Mouse (Mus musculus) myocyte (in vitro differentiated cells): Measurements from ENCODE around the gene Hmga2.

ENCODE experiments used
- POLR2A ChIP-seq: IDR thresholded peaks from one replicate; pipeline ENCODE4 v1.6.1; 2011; ENCODE audit warnings: low read depth, mild to moderate bottlenecking, control low read depth, moderate library complexity; ENCODE audit not compliant: insufficient read length
- POLR2AphosphoS2 ChIP-seq: IDR thresholded peaks from one replicate; pipeline ENCODE4 v1.6.1; 2011; ENCODE audit warnings: low read depth, control low read depth; ENCODE audit not compliant: insufficient read length
- USF1 ChIP-seq: IDR thresholded peaks from one replicate; pipeline ENCODE4 v1.6.1; 2011; ENCODE audit warnings: low read depth, mild to moderate bottlenecking, control low read depth, moderate library complexity

DNA sequence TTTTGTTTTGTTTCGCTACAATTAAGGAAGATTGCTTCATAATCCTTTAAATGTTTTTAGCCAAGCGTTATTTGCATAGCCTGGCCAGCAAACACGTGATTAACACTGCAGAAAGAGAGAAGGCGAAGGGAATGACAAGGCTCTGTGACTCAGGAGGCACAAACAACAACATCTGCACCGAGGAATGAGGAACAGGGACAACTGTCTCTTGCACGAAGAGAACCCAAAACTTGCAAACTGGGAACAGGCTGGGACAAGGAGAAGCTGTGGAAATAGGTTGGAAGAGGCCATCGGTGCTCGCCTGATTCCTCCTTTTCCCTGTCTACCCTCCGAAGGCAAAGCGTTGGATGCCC, 47.1 kb downstream of the Hmga2 start:
- TF ChIP-seq POLR2AphosphoS2 (no peak), POLR2A (no peak), USF1 (no peak)
